In genomic region chr10:4275572-4275971, GRCm38 (mm10) we compare ENCODE assay signal across 10 mouse cellular contexts.
"Had no signal": no experiment of that assay in that cellular context is flagged by ENCODE, and none has a peak within 500 bp of the region (broad histone marks: within the 10 kb centered on the region; RNA-seq: fewer than 3 reads in every experiment).

No protein-coding gene starts in this region.

- DNase-seq: kidney, postnatal 10 days; lung, adult 2 months; lung, postnatal 36 days; retina, postnatal 1 day; right cerebral cortex, postnatal 4 days; spleen, adult 18-20 months; thymus, adult 18-20 months; thymus, postnatal 14 days had no signal

- ATAC-seq: lung, postnatal 0 days; midbrain, embryonic 13.5 days had no signal
